Mouse (Mus musculus) cortical plate, adult 2 months (tissue): ENCODE data around the gene Tet2.

Experiments used
- CTCF ChIP-seq: fragments of 200-500 bp; IDR thresholded peaks from 2 replicates; pipeline ENCODE4 v1.5.1; 2011; ENCODE audit warnings: mild to moderate bottlenecking, control low read depth, low read length; ENCODE audit not compliant: insufficient read depth; ENCODE audit errors: extremely low read depth
- POLR2A ChIP-seq: fragments of 200-500 bp; IDR thresholded peaks from 2 replicates; pipeline ENCODE4 v1.6.1; 2011; ENCODE audit warnings: mild to moderate bottlenecking, low read length, control low read depth; ENCODE audit not compliant: insufficient read depth; ENCODE audit errors: extremely low read depth

DNA sequence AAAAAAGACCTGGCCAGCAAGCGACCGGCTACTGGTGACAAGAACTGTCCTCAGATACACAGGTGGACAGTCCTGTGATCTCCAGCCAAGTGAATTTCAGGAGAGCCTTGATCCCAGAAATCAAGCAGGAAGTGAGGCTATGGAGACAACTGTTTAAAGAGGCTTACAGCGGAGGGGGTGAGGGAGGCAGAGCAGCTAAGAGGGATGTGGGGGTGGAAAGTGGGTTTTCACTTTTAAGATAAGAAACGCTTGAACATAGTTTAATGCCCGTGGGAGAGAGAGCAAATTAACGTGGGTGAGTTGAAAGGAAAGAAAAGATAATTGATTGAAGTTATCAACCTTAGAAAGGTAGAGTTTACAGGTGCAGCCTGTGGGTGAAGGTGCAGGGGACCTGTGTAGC, 12.7 kb upstream of the Tet2 start:
- TF ChIP-seq CTCF, result no peak
- no peak for TF ChIP-seq POLR2A
